Mouse (Mus musculus): ENCODE results near the gene Snx4.

The Snx4 gene

GRCm38 (mm10) chr16:33271824-33272223, 20.6 kb downstream of the Snx4 start:
- DNase-seq: no peak

- no peak for DNase-seq
Measured at GRCm38 (mm10) chr16:33283079-33283478, 31.8 kb downstream of the Snx4 start.

GRCm38 (mm10) chr16:33288536-33288935, 37.3 kb downstream of the Snx4 start:
- no peak for DNase-seq

GRCm38 (mm10) chr16:33289981-33290380, 38.7 kb downstream of the Snx4 start:
- DNase-seq: peak; percentile 19 to 34

GRCm38 (mm10) chr16:33292241-33292640, 41.0 kb downstream of the Snx4 start:
- DNase-seq: no peak

- no peak for DNase-seq
Measured at GRCm38 (mm10) chr16:33294681-33295080, 43.4 kb downstream of the Snx4 start.

GRCm38 (mm10) chr16:33295321-33295720, 44.1 kb downstream of the Snx4 start:
- no peak for DNase-seq

GRCm38 (mm10) chr16:33297493-33297892, 46.3 kb downstream of the Snx4 start:
- DNase-seq: no peak

GRCm38 (mm10) chr16:33306633-33307070, 55.4 kb downstream of the Snx4 start:
- DNase-seq: peak; percentile 89 to 90

GRCm38 (mm10) chr16:33307761-33308160, 56.5 kb downstream of the Snx4 start:
- peak; percentile 51 to 68 for DNase-seq

- DNase-seq: no peak
Measured at GRCm38 (mm10) chr16:33309066-33309465, 57.8 kb downstream of the Snx4 start.

GRCm38 (mm10) chr16:33315611-33316010, 64.4 kb downstream of the Snx4 start:
- DNase-seq: no peak

GRCm38 (mm10) chr16:33317646-33318045, 66.4 kb downstream of the Snx4 start:
- no peak for DNase-seq

- no peak for DNase-seq
Measured at GRCm38 (mm10) chr16:33318059-33318458, 66.8 kb downstream of the Snx4 start.

- DNase-seq: no peak
Measured at GRCm38 (mm10) chr16:33325704-33326455, 74.6 kb downstream of the Snx4 start.

- DNase-seq: no peak
Measured at GRCm38 (mm10) chr16:33326589-33326988, 75.3 kb downstream of the Snx4 start.

GRCm38 (mm10) chr16:33327101-33327500, 75.9 kb downstream of the Snx4 start:
- DNase-seq: no peak

GRCm38 (mm10) chr16:33333015-33333414, 81.8 kb downstream of the Snx4 start:
- no peak for DNase-seq

GRCm38 (mm10) chr16:33337177-33337576, 85.9 kb downstream of the Snx4 start:
- DNase-seq: peak; percentile 82 to 88

GRCm38 (mm10) chr16:33337681-33338080, 86.4 kb downstream of the Snx4 start:
- no peak for DNase-seq

- no peak for DNase-seq
Measured at GRCm38 (mm10) chr16:33338492-33338891, 87.2 kb downstream of the Snx4 start.

GRCm38 (mm10) chr16:33339476-33339875, 88.2 kb downstream of the Snx4 start:
- DNase-seq: no peak

- DNase-seq: no peak
Measured at GRCm38 (mm10) chr16:33342356-33342755, 91.1 kb downstream of the Snx4 start.

- no peak for DNase-seq
Measured at GRCm38 (mm10) chr16:33343106-33343505, 91.9 kb downstream of the Snx4 start.

GRCm38 (mm10) chr16:33343601-33344000, 92.4 kb downstream of the Snx4 start:
- no peak for DNase-seq

All from kidney, postnatal 4 days (tissue).